Mouse (Mus musculus) liver, embryonic 14.5 days (tissue): ENCODE data around the gene Ntm.

Experiments
- CTCF ChIP-seq: IDR thresholded peaks from 2 replicates; pipeline ENCODE4 v1.5.1; 2016; ENCODE audit warnings: antibody characterized with exemption, low read depth, control low read depth
- EP300 ChIP-seq: IDR thresholded peaks from 2 replicates; pipeline ENCODE4 v1.6.1; 2016; ENCODE audit warnings: antibody characterized with exemption, low read depth

DNA sequence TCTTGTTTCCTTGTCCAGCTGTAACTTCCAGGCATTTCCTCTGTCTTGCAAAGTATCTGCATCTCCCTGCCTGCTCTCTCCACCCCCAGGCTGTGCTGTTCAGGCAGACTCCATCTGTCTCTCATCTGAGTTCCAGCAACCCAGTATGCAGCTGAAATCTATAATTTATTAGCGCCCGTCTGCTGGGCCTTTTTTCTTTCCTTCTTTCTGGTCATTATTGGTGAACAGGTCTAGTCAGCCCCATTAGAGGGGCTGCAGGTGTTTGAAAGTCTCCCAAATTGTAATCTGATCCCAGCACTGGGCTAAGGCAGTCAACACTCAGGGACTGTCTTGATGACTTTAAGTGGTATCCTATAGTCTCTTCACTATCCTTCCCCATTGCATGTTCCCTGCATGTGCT is 352.1 kb downstream of the Ntm start:
- TF ChIP-seq CTCF, result no peak
- TF ChIP-seq EP300, result no peak
